Mouse (Mus musculus) MEL (cell line): Measurements from ENCODE around the gene Cx3cl1. TPM values are rescaled to one million over a fixed set of nuclear protein-coding genes. Genes with fewer than 3 reads are reported as not detected.

Experiments
- DNase-seq: peaks from one replicate; pipeline ENCODE4 v3.0.0; 2011; ENCODE audit warnings: low read depth, low spot score
- H3K27ac ChIP-seq: 2 replicates; pipeline ENCODE4 v1.5.1; 2012; ENCODE audit warnings: low read depth, mild to moderate bottlenecking, control low read depth, low read length, moderate library complexity; ENCODE audit not compliant: control insufficient read depth
- H3K27me3 ChIP-seq, 2 experiments: fragments of 150-350 bp in 1 of 2; sonication (generic) in 1 of 2; 2 replicates each; pipeline ENCODE4 v1.6.1; 2012; ENCODE audit warnings: low read length in 2 of 2, mild to moderate bottlenecking in 2 of 2, improper control_type of control experiment in 1 of 2, moderate library complexity in 1 of 2; ENCODE audit not compliant: insufficient read depth in 2 of 2, control insufficient read depth in 1 of 2
- H3K36me3 ChIP-seq, 2 experiments: 2 replicates each; pipeline ENCODE4 v1.6.1; 2012 to 2014; ENCODE audit warnings: low read length in 2 of 2, improper control_type of control experiment in 1 of 2, inconsistent platforms in 1 of 2, mild to moderate bottlenecking in 1 of 2; ENCODE audit not compliant: insufficient read depth in 2 of 2, control insufficient read depth in 1 of 2
- H3K4me1 ChIP-seq, 2 experiments: fragments of 150-350 bp in 1 of 2; sonication (generic) in 1 of 2; 2 replicates each; pipeline ENCODE4 v1.6.1; 2012; ENCODE audit warnings: low read length in 2 of 2, improper control_type of control experiment in 1 of 2, mild to moderate bottlenecking in 1 of 2; ENCODE audit not compliant: insufficient read depth in 2 of 2, control insufficient read depth in 1 of 2
- H3K4me3 ChIP-seq, 2 experiments: fragments of 150-350 bp in 1 of 2; sonication (generic) in 1 of 2; 2 replicates each; pipeline ENCODE4 v1.5.1; 2012; ENCODE audit warnings: low read depth in 2 of 2, low read length in 2 of 2, mild to moderate bottlenecking in 2 of 2, moderate library complexity in 2 of 2, control low read depth in 1 of 2, improper control_type of control experiment in 1 of 2; ENCODE audit not compliant: control insufficient read depth in 1 of 2, insufficient read depth in 1 of 2
- H3K79me2 ChIP-seq: 2 replicates; pipeline ENCODE4 v1.6.1; 2012; ENCODE audit warnings: mild to moderate bottlenecking, low read length, moderate library complexity; ENCODE audit not compliant: control insufficient read depth, poor library complexity, insufficient read depth
- H3K9ac ChIP-seq: 2 replicates; pipeline ENCODE4 v1.6.1; 2012; ENCODE audit warnings: low read depth, mild to moderate bottlenecking, control low read depth, low read length, moderate library complexity; ENCODE audit not compliant: control insufficient read depth, poor library complexity, severe bottlenecking
- H3K9me3 ChIP-seq: fragments of 150-350 bp; sonication (generic); replicated peaks from 2 replicates; pipeline ENCODE4 v1.6.1; 2012; ENCODE audit warnings: mild to moderate bottlenecking, low read length, improper control_type of control experiment, moderate library complexity; ENCODE audit not compliant: insufficient read depth
- CHD1 ChIP-seq: IDR thresholded peaks from 2 replicates; pipeline ENCODE4 v1.6.1; 2012; ENCODE audit warnings: low read depth, mild to moderate bottlenecking, inconsistent platforms, low read length, improper control_type of control experiment
- CTCF ChIP-seq, 3 experiments: IDR thresholded peaks in 2 of 3; conservative IDR thresholded peaks in 1 of 3; 2 replicates each; pipeline ENCODE4 v1.5.1; 2011 to 2012; ENCODE audit warnings: low read length in 3 of 3, low read depth in 2 of 3, mild to moderate bottlenecking in 2 of 3, improper control_type of control experiment in 1 of 3, inconsistent platforms in 1 of 3, mixed read lengths in 1 of 3, moderate library complexity in 1 of 3; ENCODE audit not compliant: control insufficient read depth in 1 of 3, insufficient read depth in 1 of 3, poor library complexity in 1 of 3, severe bottlenecking in 1 of 3
- E2F4 ChIP-seq: IDR thresholded peaks from 2 replicates; pipeline ENCODE4 v1.6.1; 2011; ENCODE audit warnings: low read depth, low read length, improper control_type of control experiment, borderline replicate concordance
- ELF1 ChIP-seq: IDR thresholded peaks from 2 replicates; pipeline ENCODE4 v1.6.1; 2014; ENCODE audit warnings: low read depth, mild to moderate bottlenecking, inconsistent platforms, low read length, improper control_type of control experiment, moderate library complexity
- EP300 ChIP-seq, 2 experiments: IDR thresholded peaks; 2 replicates each; pipeline ENCODE4 v1.6.1; 2011; ENCODE audit warnings: improper control_type of control experiment in 2 of 2, low read length in 2 of 2, low read depth in 1 of 2, mild to moderate bottlenecking in 1 of 2
- KAT2A ChIP-seq: conservative IDR thresholded peaks from 2 replicates; pipeline ENCODE4 v1.6.1; 2012; ENCODE audit warnings: low read depth, low read length, improper control_type of control experiment, inconsistent platforms
- MAFK ChIP-seq: IDR thresholded peaks from 2 replicates; pipeline ENCODE4 v1.6.1; 2011; ENCODE audit warnings: low read depth, mild to moderate bottlenecking, low read length, improper control_type of control experiment, borderline replicate concordance
- MAX ChIP-seq: IDR thresholded peaks from 2 replicates; pipeline ENCODE4 v1.6.1; 2011; ENCODE audit warnings: low read length, improper control_type of control experiment
- MAZ ChIP-seq: IDR thresholded peaks from 2 replicates; pipeline ENCODE4 v1.6.1; 2012; ENCODE audit warnings: low read depth, mild to moderate bottlenecking, inconsistent platforms, low read length, improper control_type of control experiment
- MYB ChIP-seq: IDR thresholded peaks from 2 replicates; pipeline ENCODE4 v1.6.1; 2011; ENCODE audit warnings: mild to moderate bottlenecking, low read depth, low read length, improper control_type of control experiment
- MYC ChIP-seq: IDR thresholded peaks from 2 replicates; pipeline ENCODE4 v1.6.1; 2011; ENCODE audit warnings: low read depth, mild to moderate bottlenecking, low read length, improper control_type of control experiment, moderate library complexity
- NRF1 ChIP-seq: IDR thresholded peaks from 2 replicates; pipeline ENCODE4 v1.6.1; 2014; ENCODE audit warnings: low read depth, mild to moderate bottlenecking, inconsistent platforms, low read length, improper control_type of control experiment, moderate library complexity; ENCODE audit not compliant: poor library complexity, insufficient read depth, severe bottlenecking
- RAD21 ChIP-seq: IDR thresholded peaks from 2 replicates; pipeline ENCODE4 v1.6.1; 2011; ENCODE audit warnings: mild to moderate bottlenecking, low read depth, low read length, improper control_type of control experiment
- TCF12 ChIP-seq: IDR thresholded peaks from 2 replicates; pipeline ENCODE4 v1.6.1; 2014; ENCODE audit warnings: low read depth, mild to moderate bottlenecking, inconsistent platforms, low read length, improper control_type of control experiment, moderate library complexity
- USF1 ChIP-seq: IDR thresholded peaks from 2 replicates; pipeline ENCODE4 v1.6.1; 2014; ENCODE audit warnings: low read depth, mild to moderate bottlenecking, inconsistent platforms, low read length, improper control_type of control experiment, moderate library complexity
- ZMIZ1 ChIP-seq: IDR thresholded peaks from 2 replicates; pipeline ENCODE4 v1.6.1; 2012; ENCODE audit warnings: low read depth, mild to moderate bottlenecking, inconsistent platforms, low read length, improper control_type of control experiment, moderate library complexity
- ZNF384 ChIP-seq: IDR thresholded peaks from 2 replicates; pipeline ENCODE4 v1.6.1; 2012; ENCODE audit warnings: low read depth, mild to moderate bottlenecking, inconsistent platforms, low read length, improper control_type of control experiment
- polyA plus RNA-seq, 2 experiments: library from polyadenylated mRNA; stranded (reverse) in 1 of 2; unstranded in 1 of 2; fragments of >175 nt in 1 of 2; fragments of >200 nt in 1 of 2; gene quantifications; 2 replicates each; pipeline versions ENCODE4 v1.2.1 to v1.2.4; 2012; ENCODE audit warnings: low replicate concordance in 2 of 2, low read depth in 1 of 2; ENCODE audit not compliant: insufficient read length in 2 of 2, insufficient read depth in 1 of 2, missing spikeins in 1 of 2
- total RNA-seq: library from RNA; depleted of rRNA; stranded (reverse); fragments of 300-350 nt; gene quantifications from 2 replicates; pipeline ENCODE4 v1.2.3, GENCODE M21; 2012

Cx3cl1 gene
- total and polyA plus RNA-seq, 3 experiments: not detected

DNA sequence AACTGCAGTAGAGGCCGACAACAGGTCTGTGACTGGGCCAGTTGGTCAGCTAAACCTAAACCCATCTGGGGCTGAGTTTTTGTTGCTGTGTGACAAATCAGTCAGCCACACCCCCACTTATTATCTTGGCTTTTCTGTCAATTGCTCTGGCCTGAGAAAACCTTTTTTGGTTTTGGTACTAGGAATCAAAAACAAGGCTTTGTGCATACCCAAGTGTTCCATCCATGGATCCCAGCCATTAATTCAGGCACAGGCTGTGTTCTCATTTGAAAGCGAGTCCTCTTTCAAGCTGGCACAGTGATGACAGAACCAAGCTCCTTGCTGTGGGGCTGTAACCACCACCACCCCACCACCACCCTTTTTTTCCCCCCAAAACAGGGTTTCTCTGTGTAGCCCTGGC, 49.6 kb downstream of the Cx3cl1 start:
- H3K9me3 ChIP-seq: no peaks in the 10 kb centered on the region
- no peak overlapping the region for H3K4me3 ChIP-seq
- no peak for TF ChIP-seq MAZ
- TF ChIP-seq TCF12: no peak
- TF ChIP-seq KAT2A: no peak
- TF ChIP-seq MAX: no peak
- no peak for TF ChIP-seq ZNF384
- no peak for TF ChIP-seq EP300 (IDR thresholded peaks at IDR 0.05; ENCODE audit: low read depth in 1 of 2, low read length in 2 of 2)
- no peak for TF ChIP-seq E2F4
- no peaks in the 10 kb centered on the region for H3K27me3 ChIP-seq
- H3K4me1 ChIP-seq: no peaks in the 10 kb centered on the region
- no peaks in the 10 kb centered on the region for H3K79me2 ChIP-seq
- no peak for DNase-seq
- no peak overlapping the region for H3K9ac ChIP-seq
- no peak overlapping the region for H3K27ac ChIP-seq
- peaks cover 0 to 19% of the 10 kb centered on the region in 2 experiments; a peak in 2 of 4 replicates for H3K36me3 ChIP-seq

DNA sequence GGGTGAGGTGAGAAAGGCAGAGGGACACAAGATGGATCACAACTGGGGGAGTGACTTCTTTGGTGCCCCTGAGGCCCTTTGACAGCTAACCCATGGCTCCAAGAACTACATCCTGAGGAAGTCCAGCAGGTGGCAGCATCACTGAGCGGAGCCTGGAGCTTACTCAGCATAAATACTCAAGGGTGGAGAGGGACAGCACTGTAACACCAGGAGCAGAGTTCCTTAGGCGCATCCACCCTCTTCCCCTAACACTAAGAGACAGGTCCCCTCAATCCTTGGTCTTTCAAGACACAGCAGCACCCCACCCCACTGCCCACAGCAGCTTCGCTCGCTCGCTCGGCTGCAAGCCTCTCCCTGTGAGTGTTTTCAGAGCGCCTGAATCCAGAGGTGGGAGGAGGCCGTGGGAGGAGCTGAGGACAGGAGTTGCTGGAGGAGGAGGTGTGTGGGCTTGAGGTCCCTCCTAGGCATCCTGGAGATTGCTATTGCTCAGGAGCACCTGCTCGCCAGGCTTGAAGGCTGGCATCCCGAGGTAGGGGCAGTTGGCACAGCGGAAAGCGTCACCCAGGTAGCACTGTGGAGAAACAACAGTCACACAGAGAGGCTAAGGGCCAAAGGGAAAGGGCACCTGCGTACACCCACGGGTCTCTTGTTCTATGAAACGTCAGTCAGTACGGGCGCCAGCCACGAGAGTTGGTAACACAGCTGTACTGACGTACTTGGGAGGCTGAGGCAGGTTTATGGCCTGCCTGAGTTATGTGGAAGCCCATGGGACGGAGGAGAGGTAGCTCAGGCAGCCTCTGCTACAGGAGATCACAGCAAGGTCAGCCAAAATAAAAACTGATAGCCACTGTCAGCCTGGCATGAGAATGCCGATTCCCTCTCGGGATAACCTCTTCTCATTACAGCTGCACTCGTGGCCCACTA, 51.1 kb downstream of the Cx3cl1 start:
- Histone ChIP-seq H3K27me3 (no peaks in the 10 kb centered on the region), H3K9me3 (no peaks in the 10 kb centered on the region), H3K79me2 (no peaks in the 10 kb centered on the region), H3K36me3 (peaks cover 0 to 24% of the 10 kb centered on the region in 2 experiments; a peak in 2 of 4 replicates), H3K4me3 (no peak overlapping the region), H3K27ac (no peak overlapping the region), H3K4me1 (no peaks in the 10 kb centered on the region), H3K9ac (no peak overlapping the region)
- TF ChIP-seq ELF1: no peak
- TF ChIP-seq USF1: no peak
- TF ChIP-seq ZNF384: no peak
- peak; percentile 65 to 79 (median 68) for TF ChIP-seq CTCF (IDR thresholded peaks at IDR 0.05 in 2 of 3, conservative IDR thresholded peaks at IDR 0.05 in 1 of 3; ENCODE audit: control insufficient read depth in 1 of 3, insufficient read depth in 1 of 3, low read depth in 2 of 3, low read length in 3 of 3, poor library complexity in 1 of 3, severe bottlenecking in 1 of 3)
- no peak for TF ChIP-seq ZMIZ1
- TF ChIP-seq CHD1: no peak
- TF ChIP-seq MAFK: peak; percentile 99
- TF ChIP-seq MYC: no peak
- no peak for TF ChIP-seq NRF1
- TF ChIP-seq MAZ: no peak
- TF ChIP-seq RAD21: no peak; the same call in 1 of the 2 replicates
- no peak for TF ChIP-seq MYB
- DNase-seq: peak; percentile 69
